Mouse (Mus musculus) cerebellum, adult 2 months (tissue): ENCODE data around the gene Tgfbr3. TPM values are rescaled to one million over a fixed set of nuclear protein-coding genes. Genes with fewer than 3 reads are reported as not detected.

Experiments
- DNase-seq, 2 experiments: peaks; one replicate each; pipeline ENCODE4 v3.0.0; 2021
- H3K27ac ChIP-seq: fragments of 200-500 bp; 2 replicates; pipeline ENCODE4 v1.5.1; 2012; ENCODE audit warnings: low read length, control low read depth, inconsistent platforms; ENCODE audit not compliant: insufficient read depth
- H3K27me3 ChIP-seq: fragments of 200-500 bp; 2 replicates; pipeline ENCODE4 v1.6.1; 2012; ENCODE audit warnings: inconsistent platforms, mild to moderate bottlenecking, low read length, moderate library complexity; ENCODE audit not compliant: control insufficient read depth, insufficient read depth
- H3K4me1 ChIP-seq: fragments of 200-500 bp; 2 replicates; pipeline ENCODE4 v1.6.1; 2011; ENCODE audit warnings: low read length; ENCODE audit not compliant: control insufficient read depth, insufficient read depth
- H3K4me3 ChIP-seq: fragments of 200-500 bp; replicated peaks from 2 replicates; pipeline ENCODE3; 2011; ENCODE audit warnings: mild to moderate bottlenecking, low read depth, low read length, control low read depth; ENCODE audit not compliant: insufficient read depth
- CTCF ChIP-seq: fragments of 200-500 bp; IDR thresholded peaks from 2 replicates; pipeline ENCODE4 v1.5.1; 2011; ENCODE audit warnings: low read depth, mild to moderate bottlenecking, control low read depth, low read length, moderate library complexity, borderline replicate concordance; ENCODE audit not compliant: insufficient read depth
- POLR2A ChIP-seq: fragments of 200-500 bp; IDR thresholded peaks from 2 replicates; pipeline ENCODE4 v1.6.1; 2011; ENCODE audit warnings: low read length, control low read depth, borderline replicate concordance; ENCODE audit not compliant: insufficient read depth
- WGBS: fragments of 180-500 bp; shearing (Covaris S2); methylation state at CpG from one replicate; pipeline ENCODE4 v1.1.7; 2018; 5-methylcytosine and 5-hydroxymethylcytosine counted together
- polyA plus RNA-seq: library from polyadenylated mRNA; depleted of rRNA; stranded (reverse); fragments of >200 nt; gene quantifications from 2 replicates; pipeline ENCODE4 v1.2.3, GENCODE M21; 2012

Tgfbr3 gene
- polyA plus RNA-seq, 1 experiment = 11.5 TPM

DNA sequence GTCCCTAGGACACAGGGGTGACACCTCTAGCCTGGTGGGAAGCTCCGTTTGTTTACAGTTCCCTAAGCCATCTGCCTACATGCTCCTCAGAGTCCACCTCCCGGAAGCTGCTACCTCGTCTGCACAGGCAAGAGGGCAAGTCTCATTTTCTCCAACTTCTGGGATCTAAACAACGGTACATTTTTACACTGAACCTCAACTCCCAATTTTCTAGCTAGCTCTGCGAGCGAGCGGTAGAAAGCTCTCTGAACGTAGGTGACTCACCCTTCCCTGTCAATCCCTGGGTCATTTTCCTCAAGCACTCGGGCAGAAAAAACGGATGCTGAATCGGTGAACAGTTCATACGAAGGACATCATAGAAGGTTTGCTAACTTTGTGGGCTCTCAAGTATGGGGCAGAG is 122.1 kb downstream of the Tgfbr3 start:
- Histone ChIP-seq H3K4me1 (peaks cover 6% of the 10 kb centered on the region; the same call in 1 of the 2 replicates), H3K27me3 (no peaks in the 10 kb centered on the region), H3K27ac (0 out of 2 replicates have a peak overlapping the region, but pooled peaks have one; percentile 14), H3K4me3 (peak overlapping the region; percentile 5)
- 5% methylated on average over 12 of the region's 12 CpGs for WGBS
- TF ChIP-seq POLR2A (no peak), CTCF (no peak)
- DNase-seq = peak; percentile 47 to 50

- peaks cover 6% of the 10 kb centered on the region; the same call in 1 of the 2 replicates for H3K4me1 ChIP-seq
- DNase-seq = peak in 1 of 2 experiments; percentile 14
- no peaks in the 10 kb centered on the region for H3K27me3 ChIP-seq
- peak overlapping the region; percentile 5 for H3K4me3 ChIP-seq
- TF ChIP-seq CTCF (no peak), POLR2A (no peak)
- no peak overlapping the region for H3K27ac ChIP-seq
- WGBS = 73% methylated on average over 11 of the region's 11 CpGs
Measured at GRCm38 (mm10) chr5:107166659-107167370, 122.6 kb downstream of the Tgfbr3 start.

DNA sequence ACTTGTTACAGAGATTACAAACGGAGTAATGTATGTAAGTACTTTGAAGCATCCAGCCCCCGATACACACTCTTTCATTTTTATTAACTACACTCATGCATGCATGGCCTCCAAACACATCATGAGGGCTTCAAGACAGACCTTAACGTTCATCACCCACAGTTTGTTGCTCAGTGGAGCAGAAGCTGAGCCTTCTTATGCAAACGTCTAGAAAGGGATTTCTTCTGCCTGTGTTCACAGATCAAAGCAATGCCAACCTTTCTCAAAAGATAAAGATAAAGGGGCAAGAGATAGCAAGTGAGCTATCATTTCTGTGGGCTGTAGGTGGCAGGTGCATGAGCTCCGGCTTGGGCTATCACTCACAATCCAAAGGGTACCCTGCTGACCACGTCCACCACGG is 123.7 kb downstream of the Tgfbr3 start:
- no peaks in the 10 kb centered on the region for H3K27me3 ChIP-seq
- 79% methylated on average over 7 of the region's 7 CpGs for WGBS
- no peak overlapping the region for H3K4me3 ChIP-seq
- peaks cover 6% of the 10 kb centered on the region; the same call in 1 of the 2 replicates for H3K4me1 ChIP-seq
- no peak overlapping the region for H3K27ac ChIP-seq
- DNase-seq = no peak
- TF ChIP-seq POLR2A (no peak), CTCF (no peak)

DNA sequence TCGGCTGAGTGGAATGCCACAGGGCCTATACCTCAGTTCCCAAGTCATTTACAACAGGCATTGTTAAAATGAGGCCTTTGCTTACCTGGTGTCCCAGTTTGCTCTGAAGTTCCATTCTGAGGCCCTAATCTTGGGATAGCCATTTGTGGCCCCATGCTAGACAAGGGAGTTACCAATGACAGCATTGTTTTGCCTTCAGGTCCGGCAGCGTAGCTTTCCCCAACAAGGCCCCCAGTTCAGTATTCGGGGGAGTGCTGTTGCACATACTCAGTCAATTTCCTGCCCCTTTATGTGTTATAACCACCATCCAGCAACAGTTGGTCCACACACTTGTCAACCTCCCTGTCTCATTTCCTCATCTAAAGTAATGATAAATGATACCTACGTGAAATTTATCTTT is 124.2 kb downstream of the Tgfbr3 start:
- no peak overlapping the region for H3K27ac ChIP-seq
- no peak for DNase-seq
- WGBS = 94% methylated on average over 5 of the region's 5 CpGs
- H3K4me3 ChIP-seq = no peak overlapping the region
- H3K4me1 ChIP-seq = peaks cover 6% of the 10 kb centered on the region; the same call in 1 of the 2 replicates
- H3K27me3 ChIP-seq = no peaks in the 10 kb centered on the region
- TF ChIP-seq POLR2A (no peak), CTCF (no peak)

DNA sequence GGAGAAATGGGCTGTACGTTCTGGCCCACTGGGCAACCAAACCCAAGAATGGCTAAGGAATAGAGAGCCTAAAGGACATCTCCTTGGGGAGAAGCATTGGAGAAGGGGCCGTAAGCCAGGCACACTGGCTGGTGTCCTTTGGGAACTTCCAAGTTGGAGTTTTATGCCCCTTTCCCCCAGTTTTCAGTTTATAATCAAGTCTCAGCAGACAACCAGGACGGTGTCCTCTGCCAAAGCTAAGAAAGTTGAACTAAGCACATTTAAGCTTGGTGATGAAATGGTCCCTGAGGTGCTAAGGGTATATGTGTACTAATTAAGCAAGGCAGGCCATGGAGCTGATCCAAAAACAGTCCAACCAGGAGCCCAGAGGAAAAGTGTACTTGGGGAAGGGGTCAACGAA is 124.6 kb downstream of the Tgfbr3 start:
- Histone ChIP-seq H3K27me3 (no peaks in the 10 kb centered on the region), H3K27ac (no peak overlapping the region), H3K4me1 (peaks cover 6% of the 10 kb centered on the region; the same call in 1 of the 2 replicates), H3K4me3 (no peak overlapping the region)
- no peak for TF ChIP-seq CTCF
- TF ChIP-seq POLR2A = no peak
- no peak for DNase-seq
- WGBS = 92% methylated on average over 4 of the region's 4 CpGs

- 92% methylated on average over 4 of the region's 4 CpGs for WGBS
- no peak overlapping the region for H3K27ac ChIP-seq
Measured at GRCm38 (mm10) chr5:107164146-107164545, 125.3 kb downstream of the Tgfbr3 start.

GRCm38 (mm10) chr5:107163336-107163735 is 126.1 kb downstream of the Tgfbr3 start:
- Histone ChIP-seq H3K27ac (no peak overlapping the region), H3K4me1 (peaks cover 6% of the 10 kb centered on the region; the same call in 1 of the 2 replicates), H3K27me3 (no peaks in the 10 kb centered on the region), H3K4me3 (no peak overlapping the region)
- no peak for DNase-seq
- TF ChIP-seq POLR2A (no peak), CTCF (no peak)

More at GRCm38 (mm10) chr5:107164146-107164545, 125.3 kb downstream of the Tgfbr3 start:
- no peak for DNase-seq
- no peak for TF ChIP-seq CTCF
- no peak for TF ChIP-seq POLR2A
- H3K27me3 ChIP-seq = no peaks in the 10 kb centered on the region
- no peak overlapping the region for H3K4me3 ChIP-seq
- H3K4me1 ChIP-seq = peaks cover 6% of the 10 kb centered on the region; the same call in 1 of the 2 replicates

GRCm38 (mm10) chr5:107162812-107163211 is 126.6 kb downstream of the Tgfbr3 start:
- TF ChIP-seq POLR2A = no peak
- TF ChIP-seq CTCF = no peak
- Histone ChIP-seq H3K4me3 (no peak overlapping the region), H3K27ac (no peak overlapping the region), H3K27me3 (no peaks in the 10 kb centered on the region), H3K4me1 (peaks cover 6% of the 10 kb centered on the region; the same call in 1 of the 2 replicates)
- WGBS = 87% methylated on average over 6 of the region's 6 CpGs
- DNase-seq = no peak
